Mouse (Mus musculus) testis, adult 2 months (tissue): ENCODE measurements around the gene Cenpx. TPM values are rescaled to one million over a fixed set of nuclear protein-coding genes. Genes with fewer than 3 reads are reported as not detected.

Experiments used
- H3K27ac ChIP-seq: fragments of 200-500 bp; 2 replicates; pipeline ENCODE4 v1.5.1; 2012; ENCODE audit warnings: low read depth, low read length; ENCODE audit not compliant: control insufficient read depth, insufficient read depth
- H3K27me3 ChIP-seq: fragments of 200-500 bp; 2 replicates; pipeline ENCODE4 v1.6.1; 2012; ENCODE audit warnings: mild to moderate bottlenecking, low read length, moderate library complexity; ENCODE audit not compliant: control insufficient read depth, insufficient read depth
- H3K36me3 ChIP-seq: fragments of 200-500 bp; 2 replicates; pipeline ENCODE4 v1.6.1; 2012; ENCODE audit warnings: mild to moderate bottlenecking, low read length; ENCODE audit not compliant: control insufficient read depth, insufficient read depth
- H3K4me1 ChIP-seq: fragments of 200-500 bp; 2 replicates; pipeline ENCODE4 v1.6.1; 2012; ENCODE audit warnings: low read length; ENCODE audit not compliant: control insufficient read depth, insufficient read depth
- H3K4me3 ChIP-seq: fragments of 200-500 bp; 2 replicates; pipeline ENCODE4 v1.5.1; 2012; ENCODE audit warnings: low read depth, mild to moderate bottlenecking, low read length, moderate library complexity, mixed read lengths; ENCODE audit not compliant: control insufficient read depth
- CTCF ChIP-seq: fragments of 200-500 bp; IDR thresholded peaks from 2 replicates; pipeline ENCODE4 v1.5.1; 2012; ENCODE audit warnings: low read depth, mild to moderate bottlenecking, inconsistent platforms, low read length, moderate library complexity; ENCODE audit not compliant: control insufficient read depth, insufficient read depth, insufficient replicate concordance
- POLR2A ChIP-seq: fragments of 200-500 bp; IDR thresholded peaks from 2 replicates; pipeline ENCODE4 v1.6.1; 2012; ENCODE audit warnings: low read depth, mild to moderate bottlenecking, inconsistent platforms, low read length, moderate library complexity; ENCODE audit not compliant: control insufficient read depth
- polyA plus RNA-seq: library from polyadenylated mRNA; depleted of rRNA; stranded (reverse); fragments of >200 nt; gene quantifications from 2 replicates; pipeline ENCODE4 v1.2.3, GENCODE M21; 2012; rRNA removed

The Cenpx gene
- polyA plus RNA-seq, 1 experiment: 54.5 TPM

GRCm38 (mm10) chr11:120663714-120664113 lies 49.8 kb downstream of the Cenpx start:
- H3K27ac ChIP-seq: no peak overlapping the region
- no peak for TF ChIP-seq CTCF
- TF ChIP-seq POLR2A: no peak
- peaks cover 13% of the 10 kb centered on the region for H3K4me1 ChIP-seq
- H3K27me3 ChIP-seq: no peaks in the 10 kb centered on the region; the same call in 1 of the 2 replicates
- H3K36me3 ChIP-seq: no peaks in the 10 kb centered on the region
- no peak overlapping the region for H3K4me3 ChIP-seq

DNA sequence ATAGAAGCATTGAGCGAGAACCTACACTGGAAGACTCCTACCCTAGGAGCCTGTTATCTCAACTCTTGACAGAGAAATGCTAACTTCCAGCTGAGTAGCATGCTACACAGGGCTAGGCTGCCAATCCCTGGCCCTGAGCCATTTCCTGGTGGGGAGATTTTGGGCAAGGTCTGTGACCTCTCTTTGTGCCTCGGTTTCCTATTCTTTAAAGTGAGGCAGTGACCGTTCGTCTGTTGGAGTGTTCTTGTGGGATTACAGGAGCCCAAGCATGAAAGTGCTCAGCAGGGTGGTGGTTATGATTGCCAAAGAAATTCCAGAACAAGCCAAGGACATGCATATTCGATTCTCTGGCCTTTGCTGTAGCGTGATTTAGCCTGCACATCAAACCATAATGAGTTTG lies 50.8 kb downstream of the Cenpx start:
- no peak overlapping the region for H3K27ac ChIP-seq
- TF ChIP-seq POLR2A (no peak), CTCF (no peak)
- H3K4me3 ChIP-seq: no peak overlapping the region
- no peaks in the 10 kb centered on the region for H3K36me3 ChIP-seq
- H3K27me3 ChIP-seq: no peaks in the 10 kb centered on the region; the same call in 1 of the 2 replicates
- H3K4me1 ChIP-seq: peaks cover 13% of the 10 kb centered on the region

- H3K27ac ChIP-seq: no peak within 1 kb of the TSS
- H3K36me3 ChIP-seq: no peaks in the 10 kb centered on the region
These were observed 52.5 kb downstream of the Cenpx start, which contains the start of gene Notum for GRCm38 (mm10) chr11:120661076-120661460. TSS of gene Notum (minus strand) at chr11:120661175.

More at GRCm38 (mm10) chr11:120661076-120661460, 52.5 kb downstream of the Cenpx start, which contains the start of gene Notum:
- TF ChIP-seq CTCF (no peak), POLR2A (no peak)
- no peaks in the 10 kb centered on the region; the same call in 1 of the 2 replicates for H3K27me3 ChIP-seq
- H3K4me3 ChIP-seq: peak within 1 kb of the TSS; percentile 19
- peaks cover 13% of the 10 kb centered on the region for H3K4me1 ChIP-seq

Other genes starting within 250 kb of the Cenpx start
- gene Arl16, start 246.1 kb downstream of the Cenpx start, polyA plus RNA-seq: 15.8 and 20.5 TPM in 2 replicates
- gene Mrpl12, start 229.1 kb downstream of the Cenpx start, polyA plus RNA-seq: 84.6 and 94.8 TPM in 2 replicates
- gene Slc25a10, start 221.9 kb downstream of the Cenpx start, polyA plus RNA-seq: 68.3 and 75.0 TPM in 2 replicates
- 0.07 and 0.18 TPM in 2 replicates for gene Gcgr, start 183.0 kb downstream of the Cenpx start, polyA plus RNA-seq
- gene Mcrip1, start 164.0 kb downstream of the Cenpx start, polyA plus RNA-seq: 196 and 204 TPM in 2 replicates
- gene Ppp1r27, start 162.6 kb downstream of the Cenpx start, polyA plus RNA-seq: 31.2 and 31.6 TPM in 2 replicates
- 46.7 and 55.1 TPM in 2 replicates for gene P4hb, start 140.5 kb downstream of the Cenpx start, polyA plus RNA-seq
- 94.7 and 101 TPM in 2 replicates for gene Arhgdia, start 132.1 kb downstream of the Cenpx start, polyA plus RNA-seq
- gene Alyref, start 115.4 kb downstream of the Cenpx start, polyA plus RNA-seq: 22.8 and 23.6 TPM in 2 replicates
- 178 and 209 TPM in 2 replicates for gene Anapc11, start 115.3 kb downstream of the Cenpx start, polyA plus RNA-seq
- gene Npb, start 105.3 kb downstream of the Cenpx start, polyA plus RNA-seq: 24.6 and 26.3 TPM in 2 replicates
- 106 and 116 TPM in 2 replicates for gene Pcyt2, start 95.8 kb downstream of the Cenpx start, polyA plus RNA-seq
- gene Sirt7, start 88.5 kb downstream of the Cenpx start, polyA plus RNA-seq: 22.3 and 23.9 TPM in 2 replicates
- gene Mafg, start 80.1 kb downstream of the Cenpx start, polyA plus RNA-seq: 9.5 and 10.4 TPM in 2 replicates
- gene Pycr1, start 70.0 kb downstream of the Cenpx start, polyA plus RNA-seq: 0.98 and 1.5 TPM in 2 replicates
- gene Myadml2, start 65.6 kb downstream of the Cenpx start, polyA plus RNA-seq: 0.61 TPM in 1 of 2 replicates, not detected in the other
- 0.35 and 0.36 TPM in 2 replicates for gene Notum, start 52.6 kb downstream of the Cenpx start, polyA plus RNA-seq
- gene Aspscr1, start 40.8 kb downstream of the Cenpx start, polyA plus RNA-seq: 234 and 253 TPM in 2 replicates
- 10.7 and 12.3 TPM in 2 replicates for gene Lrrc45, start 187 bp upstream of the Cenpx start, polyA plus RNA-seq
- gene Rac3, start 7.7 kb upstream of the Cenpx start, polyA plus RNA-seq: 3.1 and 4.1 TPM in 2 replicates
- 3.7 and 5.5 TPM in 2 replicates for gene Dcxr, start 13.5 kb upstream of the Cenpx start, polyA plus RNA-seq
- 7.7 and 9.4 TPM in 2 replicates for gene Cbr2, start 18.4 kb upstream of the Cenpx start, polyA plus RNA-seq
- 7.0 and 8.7 TPM in 2 replicates for gene Hmga1b, start 49.1 kb upstream of the Cenpx start, polyA plus RNA-seq
- gene Rfng, start 70.5 kb upstream of the Cenpx start, polyA plus RNA-seq: 11.1 and 11.3 TPM in 2 replicates
- gene Gps1, start 70.5 kb upstream of the Cenpx start, polyA plus RNA-seq: 233 and 245 TPM in 2 replicates
- gene Dus1l, start 82.7 kb upstream of the Cenpx start, polyA plus RNA-seq: 51.1 and 51.7 TPM in 2 replicates
- gene Fasn, start 110.8 kb upstream of the Cenpx start, polyA plus RNA-seq: 71.2 and 72.1 TPM in 2 replicates
- gene Ccdc57, start 219.1 kb upstream of the Cenpx start, polyA plus RNA-seq: 34.6 and 37.5 TPM in 2 replicates
- 3.7 and 4.4 TPM in 2 replicates for gene Slc16a3, start 234.7 kb upstream of the Cenpx start, polyA plus RNA-seq